Mouse (Mus musculus) lung, embryonic 15.5 days (tissue): Measurements from ENCODE around the gene B3gat3. TPM values are rescaled to one million over a fixed set of nuclear protein-coding genes. Genes with fewer than 3 reads are reported as not detected.

Source experiments
- ATAC-seq: fragments of 200-750 bp; cut with Nextera tagmentation; 2 replicates; pipeline ENCODE4 v1.8.0; 2017; ENCODE audit warnings: moderate number of reproducible peaks, borderline replicate concordance; ENCODE audit not compliant: low FRiP score, low TSS enrichment; ENCODE audit errors: extremely low read depth
- H3K27ac ChIP-seq: fragments of 300-500 bp; sonication (generic); 2 replicates; pipeline ENCODE4 v1.5.1; 2015; ENCODE audit warnings: moderate library complexity, mild to moderate bottlenecking, inconsistent platforms
- H3K27me3 ChIP-seq: fragments of 300-500 bp; sonication (generic); 2 replicates; pipeline ENCODE4 v1.6.1; 2015; ENCODE audit warnings: inconsistent platforms
- H3K36me3 ChIP-seq: fragments of 300-500 bp; sonication (generic); 2 replicates; pipeline ENCODE4 v1.6.1; 2015; ENCODE audit warnings: inconsistent platforms
- H3K4me1 ChIP-seq: fragments of 300-500 bp; sonication (generic); 2 replicates; pipeline ENCODE4 v1.6.1; 2015; ENCODE audit warnings: inconsistent platforms
- H3K4me2 ChIP-seq: fragments of 300-500 bp; sonication (generic); 2 replicates; pipeline ENCODE4 v1.6.1; 2015; ENCODE audit warnings: inconsistent platforms, mild to moderate bottlenecking, moderate library complexity
- H3K4me3 ChIP-seq: fragments of 300-500 bp; sonication (generic); 2 replicates; pipeline ENCODE4 v1.5.1; 2015; ENCODE audit warnings: mild to moderate bottlenecking, inconsistent platforms
- H3K9ac ChIP-seq: fragments of 300-500 bp; sonication (generic); 2 replicates; pipeline ENCODE4 v1.6.1; 2015; ENCODE audit warnings: inconsistent platforms
- H3K9me3 ChIP-seq: fragments of 300-500 bp; sonication (generic); 2 replicates; pipeline ENCODE4 v1.6.1; 2016; ENCODE audit warnings: inconsistent platforms
- WGBS: fragments of 180-500 bp; shearing (Covaris S2); methylation state at CpG from one replicate; pipeline ENCODE4 v1.1.7; 2015; 5-methylcytosine and 5-hydroxymethylcytosine counted together
- polyA plus RNA-seq: library from polyadenylated mRNA; unstranded; fragments of >200 nt; fragmentation: Nextera tagmentation; extraction: Ambion mirVana; gene quantifications from 2 replicates; pipeline ENCODE4 v1.2.1, GENCODE M21; 2015

Gene B3gat3
- polyA plus RNA-seq, 1 experiment from 2014 or later: 46.1 TPM

DNA sequence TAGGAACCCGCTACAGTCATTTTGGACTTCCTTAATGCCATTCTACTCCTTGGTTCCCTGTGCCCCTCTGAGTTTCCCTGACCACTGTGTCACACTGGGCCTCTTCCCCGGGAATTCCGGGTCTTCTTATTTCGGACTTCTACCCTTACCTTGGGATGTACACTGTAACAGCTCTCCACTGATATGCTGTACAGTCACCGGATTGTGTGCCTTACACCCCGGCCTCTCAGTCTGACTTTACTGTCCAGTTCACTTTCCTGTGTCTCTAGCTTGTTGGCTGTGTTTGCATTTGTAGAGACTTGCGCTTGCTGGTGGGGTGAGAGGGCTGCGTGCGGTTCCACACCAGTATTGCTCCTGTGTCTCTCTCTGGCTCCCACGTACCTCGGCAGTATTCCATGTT is 9.9 kb downstream of the B3gat3 start:
- Histone ChIP-seq H3K4me2 (peak overlapping the region; percentile 67), H3K4me3 (peak overlapping the region; percentile 79), H3K27me3 (no peaks in the 10 kb centered on the region), H3K36me3 (peaks cover 30% of the 10 kb centered on the region), H3K4me1 (peaks cover 15% of the 10 kb centered on the region), H3K27ac (peak overlapping the region; percentile 92), H3K9me3 (no peaks in the 10 kb centered on the region), H3K9ac (peak overlapping the region; percentile 70)
- WGBS: 4% methylated on average over 11 of the region's 11 CpGs
- ATAC-seq: no peak

DNA sequence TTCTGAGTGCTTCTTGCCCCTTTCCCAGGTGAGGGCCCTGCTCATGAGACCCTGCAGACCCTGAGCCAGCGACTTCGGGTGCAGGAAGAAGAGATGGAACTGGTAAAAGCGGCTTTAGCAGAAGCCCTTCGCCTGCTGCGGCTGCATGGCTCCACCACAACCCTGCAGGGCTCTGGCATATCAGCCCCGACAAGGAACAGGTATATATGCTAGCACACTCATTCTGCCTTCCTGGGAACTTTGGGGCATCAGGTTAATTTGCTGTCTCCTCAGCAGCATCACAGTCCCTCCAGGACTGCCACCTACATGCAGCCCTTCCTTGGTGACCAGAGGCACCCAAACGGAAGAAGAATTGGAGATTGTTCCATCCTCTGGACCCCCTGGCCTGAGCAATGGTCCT is 10.6 kb downstream of the B3gat3 start:
- no peak for ATAC-seq
- H3K27ac ChIP-seq: no peak overlapping the region
- H3K4me2 ChIP-seq: peak overlapping the region; percentile 67
- no peaks in the 10 kb centered on the region for H3K27me3 ChIP-seq
- peak overlapping the region; percentile 79 for H3K4me3 ChIP-seq
- H3K9ac ChIP-seq: peak overlapping the region; percentile 70
- H3K36me3 ChIP-seq: peaks cover 31% of the 10 kb centered on the region
- peaks cover 15% of the 10 kb centered on the region for H3K4me1 ChIP-seq
- no peaks in the 10 kb centered on the region for H3K9me3 ChIP-seq
- WGBS: 73% methylated on average over 7 of the region's 7 CpGs

DNA sequence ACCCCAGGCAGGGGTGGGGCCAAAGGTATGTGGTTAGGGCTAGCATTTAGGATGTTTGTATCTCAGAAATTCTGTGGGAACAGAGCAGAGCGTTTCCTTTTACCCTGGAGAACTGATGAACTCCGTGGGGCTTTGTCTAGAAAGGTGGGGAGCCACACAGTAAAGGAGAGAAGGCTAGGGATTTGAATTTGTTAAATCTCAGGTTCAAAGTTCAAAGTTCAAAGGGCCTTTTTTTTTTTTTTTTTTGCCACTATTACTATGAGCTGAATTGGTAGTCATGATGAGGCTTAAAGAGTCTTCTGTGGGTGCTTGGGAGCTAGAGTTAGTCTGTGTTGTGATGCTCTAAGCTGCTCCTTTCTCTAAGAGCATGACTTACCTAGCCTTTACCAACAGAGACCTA is 16.6 kb downstream of the B3gat3 start:
- no peak overlapping the region for H3K4me3 ChIP-seq
- no peak overlapping the region for H3K9ac ChIP-seq
- no peak for ATAC-seq
- H3K27ac ChIP-seq: no peak overlapping the region
- WGBS: 85% methylated on average over 2 of the region's 2 CpGs
- H3K4me2 ChIP-seq: no peak overlapping the region
- peaks cover 10% of the 10 kb centered on the region for H3K4me1 ChIP-seq
- H3K9me3 ChIP-seq: no peaks in the 10 kb centered on the region
- peaks cover 42% of the 10 kb centered on the region for H3K36me3 ChIP-seq
- H3K27me3 ChIP-seq: no peaks in the 10 kb centered on the region

DNA sequence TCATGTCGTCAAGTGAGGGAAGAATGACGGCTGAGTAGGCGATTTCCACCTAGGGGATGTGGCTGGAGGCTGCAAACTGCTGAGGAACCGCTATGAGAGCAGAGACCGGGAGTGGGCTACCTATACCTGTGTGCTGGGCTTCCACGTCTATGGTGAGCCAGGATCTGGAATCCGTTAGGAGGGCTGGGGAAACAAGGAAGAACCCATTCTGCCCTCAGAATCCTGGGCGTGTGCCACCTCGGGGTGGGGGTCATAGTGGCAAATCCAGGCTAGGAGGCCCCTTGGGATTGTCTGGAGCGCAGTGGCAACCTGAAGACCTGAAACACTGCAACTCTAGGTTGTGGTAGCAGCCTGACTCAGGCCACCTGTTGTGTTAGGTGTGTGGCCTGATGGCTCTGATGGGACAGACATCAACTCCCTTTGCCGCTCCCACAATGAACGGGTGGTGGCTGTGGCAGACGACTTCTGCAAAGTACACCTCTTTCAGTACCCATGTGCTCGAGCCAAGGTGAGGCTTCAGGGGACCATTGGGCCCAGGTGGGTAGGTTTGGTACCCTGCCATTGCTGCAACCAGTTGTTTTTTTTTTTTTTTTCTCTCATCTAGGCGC is 20.5 kb downstream of the B3gat3 start:
- Histone ChIP-seq H3K9ac (peak overlapping the region; percentile 97; the same call in 1 of the 2 replicates), H3K4me3 (no peak overlapping the region), H3K4me1 (peaks cover 32% of the 10 kb centered on the region), H3K9me3 (no peaks in the 10 kb centered on the region), H3K27ac (no peak overlapping the region), H3K27me3 (no peaks in the 10 kb centered on the region), H3K36me3 (peaks cover 35% of the 10 kb centered on the region), H3K4me2 (peak overlapping the region; percentile 69)
- 78% methylated on average over 15 of the region's 15 CpGs for WGBS
- ATAC-seq: no peak

DNA sequence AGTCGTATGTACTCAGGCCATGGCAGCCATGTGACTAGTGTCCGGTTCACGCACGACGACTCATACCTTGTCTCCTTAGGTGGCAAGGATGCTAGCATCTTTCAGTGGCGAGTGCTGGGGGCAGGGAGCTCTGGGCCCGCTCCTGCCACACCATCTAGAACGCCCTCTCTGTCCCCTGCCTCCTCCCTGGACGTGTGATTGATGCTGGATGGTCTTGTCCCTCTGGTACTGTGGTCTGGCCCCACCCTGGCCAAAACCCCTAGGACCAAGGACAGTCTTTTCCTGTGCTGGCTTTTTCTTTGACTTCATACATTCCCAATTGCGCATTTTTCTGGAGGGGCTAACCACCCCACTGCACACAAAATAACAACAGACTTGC is 21.0 kb downstream of the B3gat3 start:
- H3K9me3 ChIP-seq: no peaks in the 10 kb centered on the region
- ATAC-seq: peak; percentile 16; the same call in 1 of the 2 replicates
- peak overlapping the region; percentile 70 for H3K4me3 ChIP-seq
- peaks cover 32% of the 10 kb centered on the region for H3K4me1 ChIP-seq
- H3K4me2 ChIP-seq: peak overlapping the region; percentile 69
- peak overlapping the region; percentile 97 for H3K27ac ChIP-seq
- peaks cover 38% of the 10 kb centered on the region for H3K36me3 ChIP-seq
- H3K27me3 ChIP-seq: no peaks in the 10 kb centered on the region
- H3K9ac ChIP-seq: peak overlapping the region; percentile 97
- WGBS: 31% methylated on average over 10 of the region's 10 CpGs

DNA sequence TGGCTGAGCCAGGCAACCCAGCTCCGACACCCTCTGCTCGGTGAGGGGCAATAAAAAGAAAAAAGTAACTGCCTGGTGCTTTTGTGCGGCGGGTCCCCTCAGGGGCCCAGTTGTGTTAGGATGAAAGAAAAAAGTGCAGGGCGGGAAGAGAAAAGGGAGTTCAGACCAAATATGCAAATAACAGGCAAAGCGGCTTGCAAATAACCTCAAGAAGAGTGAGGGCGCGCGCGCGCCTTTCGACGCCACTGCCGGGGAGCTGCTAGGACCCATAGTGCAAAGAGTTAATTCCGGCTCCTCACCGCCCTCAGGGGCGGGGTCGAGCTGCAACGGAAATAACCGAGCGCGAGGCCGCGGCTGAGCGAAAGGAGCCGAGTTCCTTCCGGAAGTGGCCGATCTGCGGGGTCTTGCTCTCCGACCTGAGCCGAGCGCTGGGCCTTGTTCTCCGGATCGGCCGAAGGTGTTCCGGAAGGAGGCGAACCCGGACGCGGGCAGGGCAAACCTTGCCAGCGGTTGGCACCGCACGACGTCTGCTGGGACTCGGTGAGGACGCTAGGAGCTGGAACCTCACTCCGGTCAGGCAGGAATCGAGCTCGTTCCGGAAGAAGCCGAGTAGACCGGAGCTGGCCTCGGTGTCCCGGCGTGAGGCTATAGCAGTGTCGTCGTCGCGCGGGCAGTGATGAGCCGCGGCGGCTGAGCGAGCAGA is 21.5 kb downstream of the B3gat3 start, which contains the start of gene Mta2:
Mta2 (plus strand) TSS at position 361 of the 703 bp plus-strand sequence.
- Histone ChIP-seq H3K27me3 (no peaks in the 10 kb centered on the region), H3K9ac (peak within 1 kb of the TSS; percentile 97), H3K4me2 (peak within 1 kb of the TSS; percentile 69), H3K9me3 (no peaks in the 10 kb centered on the region), H3K27ac (peak within 1 kb of the TSS; percentile 97), H3K4me1 (peaks cover 32% of the 10 kb centered on the region), H3K4me3 (peak within 1 kb of the TSS; percentile 70), H3K36me3 (peaks cover 43% of the 10 kb centered on the region)
- under 1% methylated on average over 64 of the region's 64 CpGs for WGBS
- ATAC-seq: peak; percentile 94

DNA sequence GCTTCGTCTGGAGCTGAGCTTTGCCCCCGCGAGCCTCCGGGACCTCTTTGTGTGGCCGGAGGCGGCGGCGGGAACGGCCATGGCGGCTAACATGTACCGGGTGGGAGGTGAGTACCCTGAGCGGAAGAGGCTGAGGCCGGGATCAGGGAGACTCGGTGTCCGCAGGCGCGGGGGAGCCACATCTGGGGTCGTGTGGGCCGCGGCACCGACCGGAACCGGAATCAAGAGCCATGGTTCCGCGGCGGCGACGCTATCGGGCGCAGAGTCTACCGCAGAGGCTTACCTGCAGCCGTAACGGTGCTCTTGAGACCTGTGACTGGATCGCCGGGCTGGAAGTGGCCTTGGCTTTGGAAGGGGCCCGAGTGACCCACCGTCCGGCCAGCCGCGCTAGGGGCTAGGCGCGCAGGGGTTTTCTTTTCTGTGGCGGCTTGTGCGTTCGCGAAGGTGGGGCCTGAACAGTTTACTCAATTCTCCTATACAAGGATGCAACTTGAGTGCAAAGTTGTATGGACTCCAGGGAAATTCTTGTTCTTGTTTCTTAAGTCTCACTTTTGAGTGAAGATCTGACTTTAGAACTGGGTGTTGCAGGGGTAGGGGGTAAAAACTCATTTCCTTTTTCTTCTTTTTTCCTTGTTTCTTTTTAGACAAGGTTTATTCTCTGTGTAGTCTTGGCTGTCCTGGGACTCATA is 22.2 kb downstream of the B3gat3 start:
- Histone ChIP-seq H3K4me2 (peak overlapping the region; percentile 69), H3K9me3 (no peaks in the 10 kb centered on the region), H3K27me3 (no peaks in the 10 kb centered on the region), H3K36me3 (peaks cover 47% of the 10 kb centered on the region), H3K9ac (peak overlapping the region; percentile 97), H3K27ac (peak overlapping the region; percentile 97), H3K4me3 (peak overlapping the region; percentile 70), H3K4me1 (peaks cover 32% of the 10 kb centered on the region)
- WGBS: under 1% methylated on average over 46 of the region's 46 CpGs
- peak; percentile 54 for ATAC-seq

DNA sequence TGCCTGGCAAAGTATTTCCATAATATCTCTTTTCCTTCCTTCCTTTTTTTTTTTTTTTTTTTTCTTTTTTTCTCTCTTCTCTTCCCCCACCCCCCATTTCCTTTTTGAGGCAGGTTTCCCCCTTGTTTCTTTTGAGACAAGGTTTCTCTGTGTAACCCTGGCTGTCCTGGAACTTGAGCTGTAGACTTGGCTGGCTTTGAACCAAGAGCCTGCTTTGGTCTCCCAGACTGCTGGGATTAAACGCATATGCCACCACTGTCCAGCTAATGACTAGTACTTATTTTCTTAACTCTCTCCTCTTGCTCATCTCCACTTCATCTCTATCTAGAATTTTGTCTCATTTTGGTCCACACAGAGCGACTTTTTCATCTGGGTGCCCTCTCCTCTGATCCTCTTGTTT is 22.9 kb downstream of the B3gat3 start:
- H3K27ac ChIP-seq: peak overlapping the region; percentile 97; the same call in 1 of the 2 replicates
- peak overlapping the region; percentile 70 for H3K4me3 ChIP-seq
- peaks cover 32% of the 10 kb centered on the region for H3K4me1 ChIP-seq
- H3K4me2 ChIP-seq: peak overlapping the region; percentile 69
- peaks cover 47% of the 10 kb centered on the region for H3K36me3 ChIP-seq
- H3K9ac ChIP-seq: peak overlapping the region; percentile 97
- H3K27me3 ChIP-seq: no peaks in the 10 kb centered on the region
- no peaks in the 10 kb centered on the region for H3K9me3 ChIP-seq
- no peak for ATAC-seq
- WGBS: 43% methylated on average over 2 of the region's 2 CpGs

DNA sequence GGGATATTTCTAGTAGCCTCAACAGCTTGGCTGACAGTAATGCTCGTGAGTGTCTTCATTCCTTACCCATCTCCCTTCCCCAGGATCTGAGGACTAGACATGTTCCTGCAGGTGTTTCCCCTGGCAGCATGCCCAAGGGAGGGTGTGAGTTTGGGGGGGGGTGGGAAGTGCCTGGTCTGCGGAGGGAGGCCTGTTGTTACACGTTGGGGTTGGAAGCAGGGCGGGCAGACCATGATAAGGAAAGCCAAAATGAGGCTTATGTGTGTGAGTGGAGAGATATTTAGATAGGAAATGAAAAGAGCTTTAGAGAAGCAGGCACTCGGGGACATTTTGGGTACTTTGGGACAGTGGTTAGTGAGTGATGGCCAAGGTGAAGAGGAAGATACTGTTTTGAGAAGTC is 23.9 kb downstream of the B3gat3 start:
- 28% methylated on average over 5 of the region's 5 CpGs for WGBS
- H3K36me3 ChIP-seq: peaks cover 49% of the 10 kb centered on the region
- H3K9ac ChIP-seq: 0 out of 2 replicates have a peak overlapping the region, but pooled peaks have one; percentile 13

DNA sequence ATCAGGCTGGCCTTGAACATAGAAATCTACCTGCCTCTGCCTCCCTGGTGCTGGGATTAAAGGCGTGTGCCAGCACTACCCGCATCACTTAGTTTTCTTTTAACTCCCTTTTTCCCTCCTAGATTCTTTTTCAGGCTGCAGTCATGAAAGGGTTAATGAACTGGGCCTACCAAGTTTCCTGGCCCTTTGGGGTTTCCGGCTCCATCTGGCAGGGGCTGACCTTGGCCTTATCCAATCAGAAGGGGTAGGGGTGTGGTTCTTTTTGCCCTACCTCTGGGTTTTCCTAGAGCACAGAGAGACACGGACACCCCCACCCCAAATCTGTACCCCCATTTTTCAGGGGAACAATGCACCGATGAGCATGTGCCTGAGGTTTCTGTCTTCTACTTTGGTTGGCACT is 24.6 kb downstream of the B3gat3 start:
- ATAC-seq: no peak
- WGBS: 24% methylated on average over 5 of the region's 5 CpGs

More for the DNA sequence above, 23.9 kb downstream of the B3gat3 start:
- Histone ChIP-seq H3K27me3 (no peaks in the 10 kb centered on the region), H3K4me1 (peaks cover 32% of the 10 kb centered on the region), H3K4me2 (peak overlapping the region; percentile 69), H3K4me3 (peak overlapping the region; percentile 70), H3K9me3 (no peaks in the 10 kb centered on the region), H3K27ac (0 out of 2 replicates have a peak overlapping the region, but pooled peaks have one; percentile 21)
- no peak for ATAC-seq

DNA sequence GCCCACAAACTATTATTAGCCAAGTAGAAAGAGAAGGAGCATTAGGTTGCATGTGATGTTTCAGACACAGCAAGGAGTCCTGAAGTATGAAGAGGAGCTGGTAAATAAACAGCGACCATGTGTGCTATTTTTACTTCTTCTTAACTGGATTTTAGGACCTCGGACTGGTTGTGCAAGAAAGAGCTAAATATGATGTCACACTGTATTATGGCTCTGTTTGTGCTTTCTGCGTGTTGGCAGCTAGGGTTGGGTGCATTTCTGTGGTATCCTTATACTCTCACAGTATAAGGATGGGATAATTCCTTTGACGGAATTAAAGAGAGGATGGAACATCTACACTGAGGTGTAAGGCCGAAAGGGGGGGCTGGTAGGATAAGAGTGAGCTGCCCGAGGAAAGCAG is 25.1 kb downstream of the B3gat3 start:
- Histone ChIP-seq H3K4me1 (peaks cover 32% of the 10 kb centered on the region), H3K4me2 (peak overlapping the region; percentile 69), H3K27ac (no peak overlapping the region), H3K9me3 (no peaks in the 10 kb centered on the region), H3K27me3 (no peaks in the 10 kb centered on the region), H3K9ac (peak overlapping the region; percentile 31; the same call in 1 of the 2 replicates), H3K4me3 (peak overlapping the region; percentile 70), H3K36me3 (peaks cover 55% of the 10 kb centered on the region)
- no peak for ATAC-seq
- WGBS: 67% methylated on average over 6 of the region's 6 CpGs

More for the DNA sequence above, 24.6 kb downstream of the B3gat3 start:
- Histone ChIP-seq H3K9ac (peak overlapping the region; percentile 31; the same call in 1 of the 2 replicates), H3K4me2 (peak overlapping the region; percentile 69), H3K4me1 (peaks cover 32% of the 10 kb centered on the region), H3K9me3 (no peaks in the 10 kb centered on the region), H3K27me3 (no peaks in the 10 kb centered on the region), H3K4me3 (peak overlapping the region; percentile 70), H3K27ac (peak overlapping the region; percentile 41; the same call in 1 of the 2 replicates), H3K36me3 (peaks cover 51% of the 10 kb centered on the region)
